Mouse (Mus musculus): ENCODE data around the gene Crtap.
"Not testable (repeated sequence)": the region's sequence is repeated elsewhere in the genome, so short reads cannot be mapped to it uniquely, and the experiment has no call there.

Crtap gene

DNA sequence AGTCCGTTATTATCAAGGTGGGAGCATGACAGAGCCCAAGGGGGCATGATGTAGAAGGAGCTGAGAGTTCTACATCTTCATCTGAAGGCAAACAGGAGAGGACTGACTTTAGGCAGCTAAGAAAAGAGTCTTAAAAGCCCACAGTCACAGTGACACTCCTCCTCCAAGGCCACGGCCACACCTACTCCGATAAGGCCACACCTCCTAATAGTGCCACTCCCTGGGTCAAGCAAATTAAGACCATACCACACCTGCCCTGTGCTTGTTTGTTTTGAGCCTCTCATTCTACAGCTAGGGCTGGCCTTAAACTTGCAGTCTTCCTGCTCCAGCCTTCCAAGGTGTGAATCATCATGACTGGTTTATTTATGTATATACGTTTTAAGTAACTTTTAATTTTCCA, 4.8 kb upstream of the Crtap start:
- DNase-seq (ENCODE audit: low read depth, low spot score): no peak

DNA sequence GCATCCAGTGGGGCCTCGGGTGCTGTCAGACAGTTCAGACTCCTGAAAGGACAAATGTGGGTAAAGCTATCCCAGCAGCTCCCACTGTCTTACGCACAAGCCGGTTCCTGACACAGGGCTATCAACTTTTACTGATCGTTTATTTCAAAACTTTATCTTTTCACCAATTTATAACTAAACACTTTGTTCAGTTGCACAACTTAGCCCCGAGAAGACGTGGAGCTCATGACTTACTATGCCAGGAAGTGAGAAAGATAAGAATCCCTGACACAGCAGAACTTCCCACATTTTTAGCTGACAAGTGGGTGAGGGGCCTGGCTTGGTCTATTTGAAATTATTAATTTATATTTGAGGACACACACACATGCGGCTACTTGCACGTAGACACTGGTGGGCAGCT, 4.2 kb upstream of the Crtap start:
- no peak for DNase-seq (ENCODE audit: low read depth, low spot score)

DNA sequence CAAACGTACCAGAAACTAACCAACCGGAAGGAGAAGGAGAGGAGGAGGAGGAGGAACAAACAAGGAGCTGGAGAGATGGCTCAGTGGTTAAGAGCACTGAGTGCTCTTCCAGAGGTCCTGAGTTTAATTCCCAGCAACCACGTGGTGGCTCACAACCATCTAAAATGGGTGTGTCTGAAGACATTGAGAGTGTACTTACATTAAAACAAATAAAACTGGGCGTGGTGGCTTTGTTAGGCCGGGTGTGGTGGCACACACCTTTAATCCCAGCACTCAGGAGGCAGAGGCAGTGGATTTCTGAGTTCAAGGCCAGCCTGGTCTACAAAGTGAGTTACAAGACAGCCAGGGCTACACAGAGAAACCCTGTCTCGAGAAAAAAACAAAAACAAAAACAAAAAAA, 3.7 kb upstream of the Crtap start:
- not testable (repeated sequence) for DNase-seq (ENCODE audit: low read depth, low spot score)

DNA sequence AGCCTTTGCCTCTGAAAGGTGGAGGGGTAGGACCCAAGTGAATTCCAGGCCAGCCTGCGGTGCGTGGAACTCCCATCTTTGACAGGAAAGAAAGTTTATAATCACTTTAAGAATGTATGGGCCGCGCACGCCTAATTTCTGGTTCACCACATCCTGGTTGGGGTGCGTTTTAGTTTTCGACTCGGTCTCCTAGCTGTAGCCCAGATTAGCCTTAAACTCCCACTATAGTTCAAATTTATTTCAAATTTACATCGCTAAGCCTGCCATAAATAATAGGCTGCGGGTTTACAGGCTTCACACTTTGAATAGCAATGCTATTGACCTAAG, 237 bp upstream of the Crtap start:
- DNase-seq (ENCODE audit: low read depth, low spot score): no peak

DNA sequence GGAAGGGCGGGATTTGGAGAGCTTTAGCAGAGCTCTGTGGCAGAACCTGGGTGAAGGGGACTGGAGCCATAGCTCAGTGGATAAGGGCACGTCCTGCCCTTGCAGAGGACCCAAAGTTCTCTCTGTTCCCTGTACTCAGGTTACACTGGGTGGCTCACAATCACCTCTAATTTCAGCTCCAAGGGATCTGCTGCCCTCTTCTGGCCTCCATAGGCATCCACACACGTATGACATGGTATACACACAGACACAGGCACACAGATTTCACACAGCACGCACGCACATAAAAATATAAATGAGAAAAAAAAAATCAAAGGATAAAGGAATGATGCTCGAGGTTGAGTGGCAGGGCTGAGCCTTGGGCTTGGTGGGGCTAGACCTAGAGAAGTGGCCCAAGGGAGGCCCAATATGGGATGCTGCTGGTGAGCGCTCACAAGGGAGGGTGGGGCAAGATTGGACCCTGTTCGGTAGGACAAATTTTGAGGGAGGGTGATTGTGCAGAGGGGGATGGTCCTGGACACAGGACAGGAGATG, 1.0 kb downstream of the Crtap start:
- DNase-seq (ENCODE audit: low read depth, low spot score): no peak

DNA sequence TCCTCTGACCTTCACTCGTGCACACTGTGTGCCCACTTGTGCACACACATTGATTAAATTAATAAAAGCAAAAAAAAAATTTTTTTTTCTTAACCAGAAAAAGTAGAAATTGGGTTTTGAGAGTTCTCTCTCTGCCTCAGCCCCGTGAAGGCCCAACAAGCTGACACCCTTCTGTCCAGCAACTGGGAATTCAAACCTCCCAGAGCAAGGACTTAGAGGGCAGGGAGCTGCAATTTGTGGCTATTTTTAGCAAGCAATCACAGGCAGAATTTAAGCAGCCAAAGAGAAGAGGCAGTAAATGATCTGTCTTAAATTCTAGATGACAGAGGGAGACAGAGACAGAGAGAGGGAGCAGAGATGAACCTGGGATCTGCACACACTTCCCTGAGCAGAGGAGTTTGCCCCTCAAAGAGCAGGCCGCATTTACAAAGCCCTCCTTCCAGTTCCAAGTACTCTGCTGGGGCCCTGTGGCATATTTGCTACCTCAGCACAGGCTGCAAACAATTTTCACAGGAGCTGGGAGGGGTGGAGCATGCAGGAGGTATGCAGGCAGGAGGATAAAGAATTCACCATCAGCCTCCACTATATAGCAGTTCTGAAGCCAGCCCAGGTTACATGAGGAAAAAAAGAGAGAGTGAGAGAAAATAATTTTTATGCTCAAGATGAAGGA, 1.6 kb downstream of the Crtap start:
- no peak for DNase-seq (ENCODE audit: low read depth, low spot score)

DNA sequence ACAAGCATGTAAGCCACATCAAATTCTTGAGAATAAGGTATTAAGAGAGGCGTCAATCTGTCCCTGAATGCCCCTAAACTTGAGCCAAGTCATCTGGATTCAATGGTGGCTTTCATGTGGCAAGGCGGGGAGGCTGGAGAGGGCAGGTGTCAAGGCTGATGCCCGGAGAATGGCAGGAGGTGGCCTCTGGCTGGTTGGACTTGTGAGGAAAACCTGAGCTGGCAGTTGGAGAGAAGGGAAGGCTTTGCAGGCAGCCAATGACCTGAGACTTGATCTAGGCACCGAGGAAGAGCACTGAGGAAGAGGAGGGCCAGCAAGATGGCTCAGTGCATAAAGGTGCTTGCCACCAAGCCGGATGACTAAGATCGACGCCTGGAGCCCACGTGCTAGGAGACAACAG, 2.2 kb downstream of the Crtap start:
- no peak for DNase-seq (ENCODE audit: low read depth, low spot score)

DNA sequence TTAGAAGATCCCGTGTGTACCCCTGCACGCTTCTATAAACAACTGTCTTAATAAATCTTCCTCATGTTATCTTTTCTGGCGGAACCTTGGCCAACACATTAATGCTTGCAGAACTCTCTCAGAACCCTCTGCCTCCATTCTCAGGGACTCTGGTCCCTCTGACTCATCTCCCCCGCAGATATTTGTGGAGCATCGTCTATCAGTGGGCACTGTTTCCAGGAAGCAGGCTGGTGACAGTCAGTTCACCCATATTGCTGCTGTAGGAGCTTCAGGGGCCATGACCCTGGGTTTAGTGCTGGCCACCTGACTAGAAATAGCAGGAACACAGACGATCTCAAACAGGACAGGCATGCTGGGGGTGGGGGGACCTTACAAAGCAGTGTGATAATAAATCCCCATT, 3.4 kb downstream of the Crtap start:
- DNase-seq (ENCODE audit: low read depth, low spot score): no peak

DNA sequence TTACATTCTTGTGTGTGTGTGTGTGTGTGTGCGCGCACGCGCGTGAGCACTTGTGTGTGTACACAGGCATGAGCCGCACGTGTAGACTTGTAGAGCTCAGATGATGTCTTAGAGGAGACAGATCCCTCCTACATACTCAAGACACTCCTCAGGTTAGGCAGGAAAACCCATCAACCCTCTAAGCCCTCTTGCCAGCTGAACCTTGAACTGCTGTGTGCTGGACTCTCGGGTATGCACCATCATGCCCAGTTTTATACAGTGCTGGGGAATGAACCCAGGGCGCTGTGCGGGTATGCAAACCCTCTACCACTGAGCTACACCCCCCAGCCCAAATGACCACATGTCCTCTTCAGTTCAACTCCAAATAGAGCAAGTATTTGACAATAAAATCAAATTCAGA, 5.3 kb downstream of the Crtap start:
- no peak for DNase-seq (ENCODE audit: low read depth, low spot score)

DNA sequence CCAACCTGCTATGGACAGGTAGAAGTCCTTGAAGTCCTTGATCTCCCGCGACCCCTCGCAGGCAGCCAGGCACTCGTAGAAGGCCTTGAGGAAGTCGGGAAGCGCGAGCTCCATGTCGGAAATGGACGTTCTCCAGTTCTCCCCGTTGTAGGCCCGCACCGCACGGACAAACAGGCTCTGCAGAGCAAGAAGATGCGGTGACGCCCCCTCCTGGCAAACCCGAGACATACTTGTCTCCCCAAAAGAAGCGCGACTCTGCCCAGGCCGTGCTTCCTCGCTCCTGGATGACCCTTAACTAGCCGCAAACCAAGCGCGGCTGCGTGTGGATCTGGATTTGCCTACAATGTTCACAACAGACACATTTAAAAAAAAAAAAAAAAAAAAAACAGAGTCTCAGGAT, 5.8 kb downstream of the Crtap start:
- no peak for DNase-seq (ENCODE audit: low read depth, low spot score)

DNA sequence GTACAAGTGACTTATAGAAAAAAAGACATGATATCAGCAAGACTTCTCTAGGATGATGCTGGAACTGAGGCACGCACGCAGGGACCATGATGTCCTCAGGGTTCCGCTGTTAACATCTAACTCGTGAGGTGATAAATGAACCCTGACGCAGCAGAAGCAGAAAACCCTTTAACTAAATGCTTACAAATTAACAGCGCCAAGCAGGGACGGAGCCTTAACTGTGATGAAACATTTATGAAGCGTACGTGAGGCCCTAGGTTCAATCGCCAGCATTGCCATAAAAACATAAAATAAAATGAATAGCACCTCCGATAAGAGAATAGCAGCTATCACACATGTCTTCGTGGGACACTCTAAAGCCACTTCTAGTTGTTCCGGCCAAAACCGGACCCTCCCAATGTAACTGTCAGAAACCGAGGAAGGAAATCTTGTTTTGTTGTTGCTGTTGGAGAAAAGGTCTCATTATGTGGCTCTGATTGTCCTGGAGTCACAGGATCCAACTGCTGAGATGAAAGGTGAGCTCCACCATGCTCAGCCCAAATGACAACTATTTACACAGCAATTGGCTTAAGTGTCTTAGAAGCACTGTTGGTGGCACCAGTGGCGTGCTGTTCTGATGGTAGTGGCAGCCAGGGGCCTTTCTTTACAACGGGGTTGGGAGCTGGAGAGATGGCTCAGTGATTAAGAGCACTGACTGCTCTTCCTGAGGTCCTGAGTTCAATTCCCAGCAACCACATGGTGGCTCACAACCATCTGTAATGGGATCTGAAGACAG, 7.4 kb downstream of the Crtap start:
- DNase-seq (ENCODE audit: low read depth, low spot score): no peak

DNA sequence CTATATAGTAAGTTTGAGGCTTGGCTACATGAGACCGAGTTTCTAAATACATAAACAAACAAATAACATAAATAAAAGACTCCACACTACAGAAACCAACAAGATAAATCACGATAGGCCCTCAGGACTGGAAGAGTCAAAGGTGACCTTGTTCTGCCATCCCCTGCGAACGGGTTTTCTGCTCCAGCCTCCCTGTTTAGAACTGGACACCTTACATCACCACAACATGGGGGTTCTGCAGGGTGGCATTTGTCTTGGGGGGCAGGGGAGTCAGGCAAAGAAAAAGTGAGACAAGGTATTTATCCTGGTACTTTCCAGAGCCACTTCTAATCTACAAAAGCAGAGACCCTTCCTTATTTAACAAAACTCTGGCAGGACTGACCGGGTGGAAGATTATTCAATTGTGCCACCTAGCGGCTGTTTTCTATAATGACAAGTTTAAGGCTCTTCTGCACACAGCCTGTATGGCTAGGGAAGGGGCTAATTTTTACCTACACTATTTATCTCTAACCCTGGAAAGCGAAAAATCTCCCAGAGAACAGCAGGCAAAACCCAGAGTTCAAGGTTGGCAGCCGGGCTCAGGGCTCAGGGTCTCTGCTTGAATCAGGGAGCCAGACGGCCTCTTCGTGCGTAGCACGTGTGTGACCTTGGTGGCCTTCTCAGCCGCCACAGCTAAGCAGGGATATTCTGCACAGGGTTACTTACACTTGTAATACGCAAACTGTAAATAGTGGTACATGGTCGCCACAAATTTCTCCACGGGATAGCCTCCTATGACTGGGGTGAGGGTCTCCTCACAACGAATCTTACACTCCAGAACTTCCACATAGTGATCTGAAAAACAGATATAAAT, 9.4 kb downstream of the Crtap start:
- DNase-seq (ENCODE audit: low read depth, low spot score): no peak

DNA sequence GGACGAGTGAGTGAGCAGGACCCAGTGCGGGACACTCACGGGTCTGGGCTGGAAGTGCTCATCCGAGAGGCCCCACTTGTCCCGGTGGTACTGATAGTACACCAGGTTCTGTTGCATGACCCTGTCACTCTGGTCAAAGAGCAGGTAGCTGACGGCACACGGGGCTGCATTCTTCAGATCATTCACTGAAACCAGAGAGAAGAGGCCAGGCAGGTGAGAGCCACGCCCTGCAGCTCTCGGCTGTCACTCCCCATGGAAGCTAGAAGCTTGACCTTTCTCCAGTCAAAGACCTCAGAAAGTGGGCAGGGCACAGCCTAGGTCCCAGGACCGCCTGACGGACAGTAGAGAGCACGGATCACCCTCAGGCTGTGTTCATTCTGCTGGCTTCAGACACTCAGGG, 10.6 kb downstream of the Crtap start:
- DNase-seq (ENCODE audit: low read depth, low spot score): no peak

DNA sequence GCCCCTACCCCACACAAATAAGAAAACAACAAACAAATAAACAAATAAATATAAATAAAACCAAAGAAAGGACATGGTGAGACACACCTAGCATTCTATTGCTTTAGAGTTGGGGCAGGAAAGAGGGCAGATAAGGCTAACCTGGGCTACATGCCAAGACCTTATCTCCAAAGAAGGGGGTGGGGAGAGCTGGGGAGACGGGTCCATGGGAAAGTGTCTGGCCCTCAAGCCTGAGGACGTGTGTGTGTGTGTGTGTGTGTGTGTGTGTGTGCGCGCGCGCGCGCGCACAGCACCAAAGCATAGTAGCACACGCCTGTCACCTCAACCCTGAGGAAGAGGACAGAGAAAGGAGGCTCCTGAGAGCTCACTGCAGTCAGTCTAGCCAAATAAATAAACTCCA, 13.3 kb downstream of the Crtap start:
- no peak for DNase-seq (ENCODE audit: low read depth, low spot score)

DNA sequence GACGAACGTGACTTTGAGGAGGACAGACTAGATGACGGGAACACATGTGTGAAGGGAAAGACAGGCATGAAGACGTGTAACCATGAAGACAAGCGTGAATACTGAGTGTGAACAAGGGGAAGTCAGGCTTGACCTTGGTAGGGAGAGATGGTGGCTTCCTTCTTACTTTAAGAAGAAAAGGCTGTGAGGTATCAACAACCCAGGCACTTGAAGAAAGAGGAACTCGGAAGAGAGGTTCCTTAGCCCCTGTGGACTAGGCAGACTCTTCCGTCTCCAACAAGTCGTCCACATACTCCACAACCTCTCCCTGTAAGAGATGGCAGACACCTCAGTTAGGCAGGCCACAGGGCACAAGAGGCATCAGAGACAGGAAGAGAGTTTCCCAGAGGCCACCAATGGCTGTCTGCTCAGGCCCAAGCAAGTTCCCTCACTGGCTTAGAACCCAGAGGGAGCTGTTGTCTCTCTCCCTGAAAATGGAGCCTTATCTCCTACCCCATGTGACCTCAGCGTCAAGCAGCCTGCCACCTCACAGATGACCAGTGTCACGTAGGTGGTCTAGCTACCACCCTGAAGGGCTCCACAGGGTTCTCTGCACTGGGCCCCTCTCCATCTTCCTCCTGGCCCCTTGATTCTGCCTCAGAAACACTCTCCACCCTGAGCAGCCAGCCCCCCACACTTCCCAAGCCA, 15.1 kb downstream of the Crtap start:
- DNase-seq (ENCODE audit: low read depth, low spot score): no peak

DNA sequence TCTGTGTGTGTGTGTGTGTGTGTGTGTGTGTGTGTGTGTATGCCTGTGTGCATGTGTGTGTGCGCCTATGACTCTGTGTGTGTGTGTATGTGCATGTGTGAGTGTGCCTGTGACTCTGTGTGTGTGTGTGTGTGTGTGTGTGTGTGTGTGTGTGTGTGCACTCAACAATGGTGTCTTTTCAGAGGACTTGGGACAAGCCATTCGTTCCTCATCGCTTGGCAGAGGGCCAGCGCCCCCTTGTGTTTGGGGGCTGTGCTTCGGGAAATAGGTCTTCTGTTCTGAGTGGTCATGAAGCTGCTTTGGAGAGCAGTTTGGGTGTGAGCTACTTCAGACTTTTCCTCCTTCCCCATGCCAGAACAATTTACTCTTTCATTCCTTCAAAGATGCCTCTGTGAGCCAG, 18.8 kb downstream of the Crtap start:
- DNase-seq (ENCODE audit: low read depth, low spot score): not testable (repeated sequence)

DNA sequence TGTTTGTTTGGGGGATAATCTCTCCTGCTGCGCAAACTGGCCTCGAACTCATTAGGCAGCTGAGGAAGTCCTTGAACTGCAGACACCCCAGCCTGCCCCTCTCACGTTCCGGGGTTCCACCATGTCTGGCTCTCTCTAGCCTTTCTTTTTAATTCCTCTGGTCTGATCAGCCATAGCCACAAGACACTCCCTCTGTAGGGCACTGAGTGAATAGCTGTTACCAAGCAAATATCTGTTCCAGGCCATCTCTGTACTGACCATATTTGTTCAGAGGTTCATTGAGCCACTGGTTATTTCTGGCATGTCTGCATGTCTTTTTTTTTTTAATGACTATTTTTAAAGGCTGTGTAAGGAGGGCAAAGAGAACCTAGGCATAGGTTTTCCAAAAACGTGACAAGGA, 21.1 kb downstream of the Crtap start:
- DNase-seq (ENCODE audit: low read depth, low spot score): not testable (repeated sequence)

DNA sequence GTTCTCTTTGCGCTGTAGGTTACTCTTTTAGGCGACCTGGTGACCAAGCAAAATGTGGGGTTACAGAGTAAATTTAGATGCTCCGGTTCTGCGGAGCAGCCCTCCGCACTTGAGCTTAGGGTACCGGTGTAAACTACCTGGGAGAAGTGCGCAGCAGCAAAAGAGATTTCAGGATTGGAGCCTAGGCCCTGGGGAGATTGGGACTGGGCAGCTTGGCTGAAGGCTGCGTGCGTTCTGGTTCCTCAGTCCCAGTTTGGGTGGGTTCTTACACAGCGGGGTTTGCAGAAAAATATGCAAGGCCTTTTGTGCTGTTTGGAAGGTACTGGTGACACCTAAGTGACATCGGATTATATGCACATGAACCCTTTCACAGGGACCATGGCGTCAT, 22.0 kb downstream of the Crtap start:
- DNase-seq (ENCODE audit: low read depth, low spot score): no peak

DNA sequence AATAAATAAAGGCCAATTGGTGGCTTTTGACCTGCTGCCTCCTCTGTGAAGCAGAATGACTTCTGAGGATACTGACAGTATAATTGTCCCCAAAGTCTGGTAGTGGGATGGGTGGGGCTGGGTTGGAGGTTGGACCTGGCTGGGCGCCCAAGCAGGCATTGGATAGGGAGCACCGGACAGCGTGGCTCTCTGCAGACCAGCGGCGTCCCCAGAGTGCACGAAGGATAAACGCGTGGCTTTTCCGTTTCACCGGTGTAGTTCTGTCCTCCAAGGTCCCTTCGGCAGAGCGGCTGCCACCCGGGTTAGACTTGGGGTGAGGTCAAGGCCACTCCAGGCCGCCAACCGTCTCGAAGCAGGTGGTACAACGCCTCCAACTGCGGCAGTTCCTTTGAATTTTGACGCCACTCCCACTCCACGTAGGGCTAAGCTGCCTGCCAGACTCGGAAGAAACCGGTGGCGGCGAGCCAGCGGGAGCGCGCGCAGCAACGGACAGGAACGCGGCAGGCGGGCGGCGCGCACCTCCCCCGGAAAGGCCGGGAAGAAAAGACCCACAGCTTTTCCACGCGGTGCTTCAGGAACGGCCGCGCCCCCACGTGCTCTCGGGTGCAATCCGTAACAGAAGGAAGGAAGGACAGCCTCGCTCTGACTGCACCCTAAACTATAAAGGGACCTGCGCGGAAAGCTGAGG, 22.5 kb downstream of the Crtap start:
- DNase-seq (ENCODE audit: low read depth, low spot score): peak; percentile 65

DNA sequence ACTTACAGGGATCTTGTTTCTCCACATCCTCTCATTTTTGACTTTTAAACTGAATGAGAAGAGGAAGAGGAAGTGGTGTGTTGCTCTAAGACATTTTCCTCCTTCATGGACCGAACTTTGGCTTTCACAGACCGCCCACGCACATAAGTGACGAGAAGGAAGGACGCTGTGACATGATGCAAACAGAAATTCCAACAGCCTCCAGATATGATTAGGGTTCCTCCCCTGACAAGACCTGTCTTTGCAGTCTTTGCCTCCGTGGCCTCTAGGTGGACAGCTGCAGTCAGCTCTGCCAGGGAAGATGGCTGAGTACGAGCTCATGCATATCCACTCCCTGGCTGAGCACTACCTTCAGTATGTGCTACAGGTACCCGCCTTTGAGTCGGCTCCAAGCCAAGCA, 60.6 kb downstream of the Crtap start, which contains the start of gene Bcl2a1c:
Gene Bcl2a1c (plus strand): TSS at position 281 of the 400 bp plus-strand sequence.
- not testable (repeated sequence) for DNase-seq (ENCODE audit: low read depth, low spot score)

DNA sequence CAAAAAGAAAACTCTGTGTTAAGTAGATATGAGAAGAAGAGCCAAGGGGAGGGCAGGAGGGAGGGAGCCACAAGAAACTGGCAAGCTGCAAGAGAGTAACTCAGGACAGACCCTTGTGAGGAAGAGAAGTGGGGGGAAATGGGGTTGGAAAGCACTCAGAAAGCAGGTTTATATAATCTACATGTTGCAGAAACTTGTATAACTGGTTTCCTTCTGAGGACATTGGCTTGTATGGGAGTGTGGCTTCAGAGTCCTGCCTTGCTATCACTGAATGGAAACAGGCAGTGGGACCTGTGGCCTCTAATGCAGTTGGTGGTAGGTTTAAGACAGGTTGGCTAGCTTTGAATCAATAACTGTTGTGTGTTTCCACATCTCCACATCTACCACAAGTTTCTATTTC, 62.1 kb downstream of the Crtap start:
- DNase-seq (ENCODE audit: low read depth, low spot score): not testable (repeated sequence)

Data from telencephalon, adult 2 months (tissue).